Mouse (Mus musculus) inflammation-experienced regulatory T-cells, adult 16 weeks (primary cell): Measurements from ENCODE around the gene Bptf. TPM values are rescaled to one million over a fixed set of nuclear protein-coding genes. Genes with fewer than 3 reads are reported as not detected.

ENCODE experiments used
- polyA plus RNA-seq: library from polyadenylated mRNA; unstranded; fragments of 100-300 nt; shearing (Covaris generic); gene quantifications from one replicate; pipeline ENCODE4 v1.2.1, GENCODE M21; 2017

Bptf gene
- polyA plus RNA-seq = 23.8 TPM

DNA sequence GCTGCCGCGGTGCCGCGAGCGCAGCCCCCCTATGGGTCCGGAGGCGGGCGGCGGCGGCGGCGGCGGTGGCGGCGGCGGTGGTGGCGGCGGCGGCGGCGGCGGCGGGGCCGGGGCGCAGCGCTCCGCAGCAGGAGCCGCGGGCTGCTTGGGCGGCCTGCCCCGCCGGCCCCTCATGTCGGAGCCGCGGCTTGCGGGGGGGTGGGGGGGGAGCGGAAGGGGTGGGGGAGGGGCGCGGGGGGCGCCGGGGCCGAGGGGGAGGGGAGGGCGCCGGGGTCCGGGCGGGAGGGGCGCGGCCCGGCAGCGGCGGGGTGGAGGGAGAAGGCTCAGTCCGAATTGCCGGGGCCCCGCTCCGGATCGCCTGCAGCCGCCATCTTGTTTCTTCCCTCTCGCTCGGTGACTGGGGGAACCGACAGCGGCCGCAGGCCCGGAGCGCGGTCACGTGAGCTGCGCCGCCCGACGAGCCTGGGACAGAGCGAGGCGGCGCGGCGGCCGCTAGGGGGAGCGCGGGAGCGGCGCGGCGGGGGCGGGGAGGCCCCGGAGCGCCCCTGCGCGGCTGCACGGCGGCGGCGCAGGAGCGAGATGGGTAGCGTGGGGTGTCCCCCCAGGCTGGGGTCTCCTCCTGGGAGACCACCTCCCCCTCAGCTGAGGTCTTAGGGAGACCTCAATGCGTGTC is at the start of gene Bptf:
Gene Bptf (minus strand): TSS at position 379 of the 673 bp plus-strand sequence.

DNA sequence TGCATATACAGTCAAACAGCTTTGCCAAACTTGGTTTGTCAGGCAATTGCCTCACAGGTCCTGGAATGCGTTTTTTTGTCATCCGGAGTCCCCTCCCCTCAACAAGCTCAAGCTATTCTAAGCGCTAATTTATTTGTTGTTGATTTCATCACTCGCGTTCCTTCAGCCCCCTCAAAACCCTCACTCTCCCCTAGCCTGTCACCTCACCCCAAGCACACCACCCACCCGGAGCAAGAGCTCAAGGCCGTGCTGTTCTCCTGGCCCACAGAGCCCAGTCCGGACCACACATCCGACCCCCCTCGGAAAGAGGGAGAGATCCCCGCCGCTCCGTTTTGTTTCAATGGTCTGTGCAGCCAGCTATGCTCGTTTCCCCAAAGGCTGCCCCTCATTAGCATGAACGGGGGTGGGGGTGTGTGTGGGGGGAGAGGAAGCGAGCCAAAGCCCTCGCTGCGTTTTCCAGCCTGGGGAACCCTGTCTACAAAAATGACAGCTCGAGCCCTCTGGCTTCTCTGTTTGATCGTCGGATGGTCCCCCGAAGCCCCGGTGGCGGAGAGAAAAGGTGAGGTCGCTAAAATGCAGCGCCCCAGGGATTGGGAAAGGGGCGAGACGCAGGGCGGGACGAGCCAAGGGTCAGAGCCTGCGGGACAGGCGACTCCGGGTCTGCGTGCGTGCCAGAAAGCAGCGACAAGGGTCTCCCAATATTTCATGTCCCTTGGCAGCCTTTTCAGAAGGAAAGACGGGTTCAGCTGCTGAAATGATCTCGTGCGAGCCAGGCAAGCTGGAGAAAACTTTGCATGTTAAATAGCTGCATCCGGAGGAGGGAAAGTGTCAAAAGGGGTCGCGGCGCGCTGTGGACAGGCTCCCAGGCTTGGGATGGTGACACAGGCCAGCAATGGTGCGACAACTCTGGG is 106.3 kb downstream of the Bptf start, which contains the start of gene 1810010H24Rik:
Gene 1810010H24Rik (plus strand): TSS at position 271 of the 911 bp plus-strand sequence.

DNA sequence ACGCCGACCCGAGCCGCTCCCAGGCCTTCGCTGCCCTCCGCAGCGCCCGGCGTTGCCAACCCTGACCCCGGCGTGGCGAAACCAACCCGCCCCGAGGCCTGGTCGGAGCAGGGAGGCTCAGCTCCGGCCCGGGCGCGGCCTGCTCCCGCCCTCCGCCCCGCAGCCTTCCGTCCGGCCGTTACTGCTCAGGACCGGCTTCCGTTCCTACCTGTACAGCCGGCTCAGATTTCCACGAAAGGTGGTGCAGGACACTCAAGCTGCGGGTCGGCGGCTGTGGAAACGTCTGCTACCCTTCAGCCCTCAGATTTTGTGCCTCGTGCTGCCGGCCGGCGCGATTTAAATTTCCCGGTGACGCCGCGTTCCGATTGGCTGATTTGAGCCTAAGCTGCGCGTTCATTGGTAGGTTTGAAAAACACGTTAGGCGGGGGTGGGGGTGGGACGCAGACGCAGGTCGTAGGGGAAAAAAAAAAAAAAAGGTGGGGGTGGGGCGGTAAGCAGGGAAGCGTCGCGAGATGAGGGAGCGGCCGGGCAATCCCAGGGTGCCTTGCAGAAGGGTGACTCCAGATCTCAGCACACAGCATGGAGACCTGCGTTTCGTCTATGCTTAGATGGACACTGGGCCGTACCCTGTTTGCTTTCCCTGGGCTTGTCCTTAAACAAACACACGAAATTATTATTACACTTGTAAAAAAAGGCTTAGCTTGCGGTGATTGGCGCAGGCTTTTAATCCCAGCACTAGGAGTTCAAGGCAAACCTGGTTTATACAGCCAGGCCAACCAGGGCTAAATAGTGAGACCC is 132.6 kb downstream of the Bptf start, which contains the start of gene Kpna2:
Gene Kpna2 (minus strand): TSS at position 391 of the 798 bp plus-strand sequence.

Other genes with a start within 250 kb of the Bptf start
- 10.6 TPM for gene Smurf2, start 211.4 kb downstream of the Bptf start, polyA plus RNA-seq
- gene Kpna2, start 132.6 kb downstream of the Bptf start, polyA plus RNA-seq = 95.7 TPM
- gene 1810010H24Rik, start 106.4 kb downstream of the Bptf start, polyA plus RNA-seq = 0.45 TPM
- 59.0 TPM for gene Nol11, start 57.3 kb upstream of the Bptf start, polyA plus RNA-seq